Mouse (Mus musculus) C2C12 (cell line): ENCODE results near the gene Snn.

Experiments used
- CTCF ChIP-seq: IDR thresholded peaks from one replicate; pipeline ENCODE4 v1.5.1; 2011; ENCODE audit not compliant: control insufficient read depth, insufficient read depth, insufficient read length
- MAX ChIP-seq: IDR thresholded peaks from one replicate; pipeline ENCODE4 v1.6.1; 2011; ENCODE audit warnings: mild to moderate bottlenecking, control low read depth
- USF1 ChIP-seq: IDR thresholded peaks from one replicate; pipeline ENCODE4 v1.6.1; 2011; ENCODE audit warnings: low read depth, mild to moderate bottlenecking, control low read depth, moderate library complexity

DNA sequence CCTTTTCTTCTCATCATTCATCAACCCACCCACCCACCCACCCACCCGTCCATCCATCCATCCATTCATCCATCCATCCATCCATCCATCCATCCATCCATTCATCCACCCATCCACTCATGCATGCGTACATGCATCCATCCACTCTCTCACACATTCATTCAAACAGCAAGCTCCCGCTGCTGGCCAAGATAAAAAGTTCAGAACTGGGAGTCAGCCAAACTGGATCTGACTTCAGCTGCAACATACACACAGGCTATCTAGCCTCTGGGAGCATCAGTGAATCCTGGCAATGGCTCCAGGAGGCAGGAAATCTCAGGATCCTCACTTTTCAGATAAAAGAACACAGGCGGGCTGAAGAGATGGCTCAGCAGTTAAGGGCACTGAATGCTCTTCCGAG, 37.1 kb upstream of the Snn start:
- TF ChIP-seq CTCF (no peak), USF1 (no peak), MAX (no peak)
